19 mouse cellular contexts compared by ENCODE assay signal in genomic region chr2:146814978-146815377, GRCm38 (mm10). TPM values are rescaled to one million over a fixed set of nuclear protein-coding genes. Genes with fewer than 3 reads are reported as not detected.
DNase-seq lines count a peak whose midpoint lies in the region; ATAC-seq and TF ChIP-seq lines count a peak whose summit lies in the region.
"Had no signal": no experiment of that assay in that cellular context is flagged by ENCODE, and none has a peak within 500 bp of the region (broad histone marks: within the 10 kb centered on the region; RNA-seq: fewer than 3 reads in every experiment).

No protein-coding gene starts in this region.

- DNase-seq in lung, postnatal 0 days (ENCODE audit: low spot score) = no peak
- DNase-seq in lung, postnatal 25 days (ENCODE audit: low spot score) = no peak
- DNase-seq in heart, adult 8-10 months (ENCODE audit: low spot score) = no peak
- DNase-seq in kidney, adult 9 months = no peak
- DNase-seq: cerebellum, postnatal 14 days; gastrocnemius, postnatal 14 days; kidney, adult 8-10 months; right cerebral cortex, adult 18-20 months; spleen, adult 18-20 months; thymus, postnatal 25 days had no signal

- no peak overlapping the region for H3K4me3 ChIP-seq in forebrain, embryonic 16.5 days (replicated peaks; ENCODE audit: low read length)
- no peak overlapping the region for H3K4me3 ChIP-seq in forebrain, embryonic 15.5 days
- no peak overlapping the region for H3K4me3 ChIP-seq in lung, postnatal 0 days (ENCODE audit: low read depth, low read length)
- H3K4me3 ChIP-seq: embryonic facial prominence, embryonic 15.5 days; hindbrain, embryonic 15.5 days; liver, embryonic 12.5 days; midbrain, embryonic 12.5 days; stomach, embryonic 15.5 days had no signal

- H3K4me2 ChIP-seq in forebrain, embryonic 16.5 days (ENCODE audit: low read length) = no peak overlapping the region
- H3K4me2 ChIP-seq in forebrain, embryonic 15.5 days (replicated peaks) = no peak overlapping the region
- no peak overlapping the region for H3K4me2 ChIP-seq in lung, postnatal 0 days (replicated peaks; ENCODE audit: low read depth, low read length)
- H3K4me2 ChIP-seq: embryonic facial prominence, embryonic 15.5 days; heart, embryonic 11.5 days; hindbrain, embryonic 15.5 days; liver, embryonic 12.5 days; midbrain, embryonic 12.5 days; stomach, embryonic 15.5 days had no signal

- no peaks in the 10 kb centered on the region for H3K27me3 ChIP-seq in forebrain, embryonic 16.5 days (replicated peaks; ENCODE audit: control insufficient read depth, insufficient read depth, low read length)
- H3K27me3 ChIP-seq in forebrain, embryonic 15.5 days = no peaks in the 10 kb centered on the region
- no peaks in the 10 kb centered on the region for H3K27me3 ChIP-seq in lung, postnatal 0 days (replicated peaks; ENCODE audit: insufficient read depth, low read length)
- H3K27me3 ChIP-seq: embryonic facial prominence, embryonic 15.5 days; hindbrain, embryonic 15.5 days; liver, embryonic 12.5 days; stomach, embryonic 15.5 days had no signal

- no peak for TF ChIP-seq EP300 in lung, postnatal 0 days (IDR thresholded peaks at IDR 0.05)

- H3K9ac ChIP-seq in forebrain, embryonic 16.5 days (replicated peaks; ENCODE audit: low read depth, low read length) = no peak overlapping the region
- no peak overlapping the region for H3K9ac ChIP-seq in forebrain, embryonic 15.5 days (replicated peaks)
- no peak overlapping the region for H3K9ac ChIP-seq in lung, postnatal 0 days (replicated peaks; ENCODE audit: low read depth)
- H3K9ac ChIP-seq: embryonic facial prominence, embryonic 15.5 days; hindbrain, embryonic 15.5 days; liver, embryonic 12.5 days; midbrain, embryonic 12.5 days; stomach, embryonic 15.5 days had no signal

- peaks cover 6% of the 10 kb centered on the region for H3K4me1 ChIP-seq in forebrain, embryonic 16.5 days (replicated peaks; ENCODE audit: control insufficient read depth, insufficient read depth, low read length)
- peaks cover 6% of the 10 kb centered on the region for H3K4me1 ChIP-seq in forebrain, embryonic 15.5 days
- no peaks in the 10 kb centered on the region for H3K4me1 ChIP-seq in lung, postnatal 0 days (ENCODE audit: insufficient read depth, low read depth, low read length)
- H3K4me1 ChIP-seq: embryonic facial prominence, embryonic 15.5 days; hindbrain, embryonic 15.5 days; liver, embryonic 12.5 days; stomach, embryonic 15.5 days had no signal

- no peaks in the 10 kb centered on the region for H3K9me3 ChIP-seq in forebrain, embryonic 16.5 days (ENCODE audit: control insufficient read depth, low read length)
- no peaks in the 10 kb centered on the region for H3K9me3 ChIP-seq in forebrain, embryonic 15.5 days
- H3K9me3 ChIP-seq in lung, postnatal 0 days (ENCODE audit: low read length) = no peaks in the 10 kb centered on the region
- H3K9me3 ChIP-seq: embryonic facial prominence, embryonic 15.5 days; hindbrain, embryonic 15.5 days; liver, embryonic 12.5 days; midbrain, embryonic 12.5 days; stomach, embryonic 15.5 days had no signal

- WGBS in forebrain, embryonic 16.5 days = 80% methylated on average over 7 of the region's 7 CpGs
- 84% methylated on average over 7 of the region's 7 CpGs for WGBS in forebrain, embryonic 15.5 days
- WGBS in lung, postnatal 0 days = 66% methylated on average over 7 of the region's 7 CpGs

- no peak overlapping the region for H3K27ac ChIP-seq in forebrain, embryonic 16.5 days (ENCODE audit: low read length)
- no peak overlapping the region for H3K27ac ChIP-seq in forebrain, embryonic 15.5 days (replicated peaks)
- H3K27ac ChIP-seq in lung, postnatal 0 days (ENCODE audit: low read length) = no peak overlapping the region
- H3K27ac ChIP-seq: embryonic facial prominence, embryonic 15.5 days; hindbrain, embryonic 15.5 days; liver, embryonic 12.5 days; midbrain, embryonic 12.5 days; stomach, embryonic 15.5 days had no signal

- peak; percentile 24; the same call in 1 of the 2 replicates for TF ChIP-seq CTCF in lung, postnatal 0 days (IDR thresholded peaks at IDR 0.05)

- no peaks in the 10 kb centered on the region for H3K36me3 ChIP-seq in forebrain, embryonic 16.5 days (ENCODE audit: control insufficient read depth, insufficient read depth)
- no peaks in the 10 kb centered on the region for H3K36me3 ChIP-seq in forebrain, embryonic 15.5 days
- H3K36me3 ChIP-seq in lung, postnatal 0 days (ENCODE audit: insufficient read depth, low read length) = no peaks in the 10 kb centered on the region
- H3K36me3 ChIP-seq: embryonic facial prominence, embryonic 15.5 days; hindbrain, embryonic 15.5 days; liver, embryonic 12.5 days; midbrain, embryonic 12.5 days; stomach, embryonic 15.5 days had no signal

- ATAC-seq in forebrain, embryonic 16.5 days = peak; percentile 64; the same call in 1 of the 2 replicates
- ATAC-seq in forebrain, embryonic 15.5 days (replicated peaks) = no peak
- ATAC-seq in lung, postnatal 0 days = no peak
- peak; percentile 29; the same call in 1 of the 2 replicates for ATAC-seq in common myeloid progenitor, adult 5-6 weeks (replicated peaks; ENCODE audit: low read depth, poor library complexity, severe bottlenecking)
- ATAC-seq: liver, embryonic 12.5 days had no signal

RNA-seq across cellular contexts. Expression of gene Kiz, which starts 40.7 kb away (rescaled TPM):
- 23.6 and 29.6 TPM in 2 replicates for polyA plus RNA-seq in forebrain, embryonic 16.5 days (2015; fragmentation: Nextera tagmentation; extraction: Ambion mirVana)
- polyA plus RNA-seq in forebrain, embryonic 15.5 days (2015; fragmentation: Nextera tagmentation; extraction: Ambion mirVana) = 23.4 and 26.4 TPM in 2 replicates
- 26.6 and 30.7 TPM in 2 replicates for polyA plus RNA-seq in lung, postnatal 0 days (2015; fragmentation: Nextera tagmentation; extraction: Ambion mirVana)
- 39.8 and 43.5 TPM in 2 replicates for total RNA-seq in common myeloid progenitor, adult 5-6 weeks (2017)
- total RNA-seq in heart, adult 8-10 months (2022) = 100 to 1,000 TPM; 111 to 137 (median 121) TPM

Comparison
In these comparisons a context has a peak if more than half of its experiments do, and no peak if none do; other contexts are left out.
1. ATAC-seq: peak in forebrain, embryonic 16.5 days (single experiment) and common myeloid progenitor, adult 5-6 weeks (single experiment); none in forebrain, embryonic 15.5 days (single experiment) and lung, postnatal 0 days (single experiment).